Mouse (Mus musculus): ENCODE data around the gene Zfp708.
"Not testable (repeated sequence)": the region's sequence is repeated elsewhere in the genome, so short reads cannot be mapped to it uniquely, and the experiment has no call there.

- not testable (repeated sequence) for TF ChIP-seq POLR2A (IDR thresholded peaks at IDR 0.05; ENCODE audit: borderline replicate concordance, extremely low read depth, low read depth, low read length); CTCF (IDR thresholded peaks at IDR 0.05; ENCODE audit: insufficient read depth, low read length)
Measured at GRCm38 (mm10) chr13:67121360-67121759, 23.6 kb upstream of the Zfp708 start, which contains the start of gene Zfp759.

Data from lung, adult 2 months (tissue).